Mouse (Mus musculus): ENCODE results near the gene Adrm1.
"Not testable (repeated sequence)": the region's sequence is repeated elsewhere in the genome, so short reads cannot be mapped to it uniquely, and the experiment has no call there.

Gene Adrm1

GRCm38 (mm10) chr2:180170806-180171521 is at the start of gene Adrm1:
Gene Adrm1 (plus strand): TSS chr2:180171485.
- DNase-seq = peak; percentile 99

GRCm38 (mm10) chr2:180124192-180124591 is 47.1 kb upstream of the Adrm1 start:
- no peak for DNase-seq

GRCm38 (mm10) chr2:180126195-180126594 is 45.1 kb upstream of the Adrm1 start:
- DNase-seq = no peak

GRCm38 (mm10) chr2:180127675-180128074 is 43.6 kb upstream of the Adrm1 start:
- DNase-seq = no peak

- no peak for DNase-seq
Observed at GRCm38 (mm10) chr2:180133231-180133630, 38.1 kb upstream of the Adrm1 start.

- DNase-seq = no peak
Observed at GRCm38 (mm10) chr2:180133911-180134310, 37.4 kb upstream of the Adrm1 start.

- no peak for DNase-seq
Observed at GRCm38 (mm10) chr2:180135414-180135813, 35.9 kb upstream of the Adrm1 start.

GRCm38 (mm10) chr2:180146091-180146490 is 25.2 kb upstream of the Adrm1 start:
- no peak for DNase-seq

GRCm38 (mm10) chr2:180147379-180147778 is 23.9 kb upstream of the Adrm1 start:
- peak; percentile 16 for DNase-seq

- DNase-seq = no peak
Observed at GRCm38 (mm10) chr2:180148551-180148950, 22.7 kb upstream of the Adrm1 start.

GRCm38 (mm10) chr2:180154796-180155195 is 16.5 kb upstream of the Adrm1 start:
- DNase-seq = peak; percentile 49

GRCm38 (mm10) chr2:180158627-180159026 is 12.7 kb upstream of the Adrm1 start:
- DNase-seq = no peak

GRCm38 (mm10) chr2:180165855-180166254 is 5.4 kb upstream of the Adrm1 start:
- DNase-seq = no peak

- DNase-seq = no peak
Observed at GRCm38 (mm10) chr2:180166869-180167268, 4.4 kb upstream of the Adrm1 start.

- DNase-seq = no peak
Observed at GRCm38 (mm10) chr2:180170151-180170805, 1.0 kb upstream of the Adrm1 start.

GRCm38 (mm10) chr2:180171522-180172070 is 311 bp downstream of the Adrm1 start:
- no peak for DNase-seq

- no peak for DNase-seq
Observed at GRCm38 (mm10) chr2:180172152-180172551, 867 bp downstream of the Adrm1 start.

- DNase-seq = no peak
Observed at GRCm38 (mm10) chr2:180173163-180173562, 1.9 kb downstream of the Adrm1 start.

GRCm38 (mm10) chr2:180173711-180174110 is 2.4 kb downstream of the Adrm1 start:
- not testable (repeated sequence) for DNase-seq

GRCm38 (mm10) chr2:180174121-180174520 is 2.8 kb downstream of the Adrm1 start:
- no peak for DNase-seq

- no peak for DNase-seq
Observed at GRCm38 (mm10) chr2:180175725-180176124, 4.4 kb downstream of the Adrm1 start.

- no peak for DNase-seq
Observed at GRCm38 (mm10) chr2:180181542-180181941, 10.3 kb downstream of the Adrm1 start.

- DNase-seq = no peak
Observed at GRCm38 (mm10) chr2:180184011-180184751, 12.9 kb downstream of the Adrm1 start.

- DNase-seq = no peak
Observed at GRCm38 (mm10) chr2:180184752-180185109, 13.4 kb downstream of the Adrm1 start.
